Mouse (Mus musculus) intestine, embryonic 15.5 days (tissue): ENCODE data around the gene Cfap61. TPM values are rescaled to one million over a fixed set of nuclear protein-coding genes. Genes with fewer than 3 reads are reported as not detected.

Source experiments
- ATAC-seq: fragments of 200-750 bp; cut with Nextera tagmentation; 2 replicates; pipeline ENCODE4 v1.8.0; 2017; ENCODE audit warnings: moderate TSS enrichment, moderate library complexity
- H3K27ac ChIP-seq: fragments of 300-500 bp; sonication (generic); 2 replicates; pipeline ENCODE4 v1.5.1; 2015; ENCODE audit warnings: mild to moderate bottlenecking, inconsistent platforms
- H3K27me3 ChIP-seq: fragments of 300-500 bp; sonication (generic); replicated peaks from 2 replicates; pipeline ENCODE4 v1.6.1; 2015; ENCODE audit warnings: inconsistent platforms
- H3K36me3 ChIP-seq: fragments of 300-500 bp; sonication (generic); 2 replicates; pipeline ENCODE4 v1.6.1; 2015; ENCODE audit warnings: inconsistent platforms
- H3K4me1 ChIP-seq: fragments of 300-500 bp; sonication (generic); replicated peaks from 2 replicates; pipeline ENCODE4 v1.6.1; 2015; ENCODE audit warnings: inconsistent platforms
- H3K4me2 ChIP-seq: fragments of 300-500 bp; sonication (generic); replicated peaks from 2 replicates; pipeline ENCODE4 v1.6.1; 2015; ENCODE audit warnings: mild to moderate bottlenecking, inconsistent platforms
- H3K4me3 ChIP-seq: fragments of 300-500 bp; sonication (generic); replicated peaks from 2 replicates; pipeline ENCODE4 v1.5.1; 2015; ENCODE audit warnings: inconsistent platforms
- H3K9ac ChIP-seq: fragments of 300-500 bp; sonication (generic); 2 replicates; pipeline ENCODE4 v1.6.1; 2015; ENCODE audit warnings: inconsistent platforms
- H3K9me3 ChIP-seq: fragments of 300-500 bp; sonication (generic); 2 replicates; pipeline ENCODE4 v1.6.1; 2016; ENCODE audit warnings: inconsistent platforms
- WGBS: fragments of 180-500 bp; shearing (Covaris S2); methylation state at CpG from one replicate; pipeline ENCODE4 v1.1.7; 2015; 5-methylcytosine and 5-hydroxymethylcytosine counted together
- polyA plus RNA-seq: library from polyadenylated mRNA; unstranded; fragments of >200 nt; fragmentation: Nextera tagmentation; extraction: Ambion mirVana; gene quantifications from 2 replicates; pipeline ENCODE4 v1.2.1, GENCODE M21; 2015

Cfap61 gene
- polyA plus RNA-seq, 1 experiment from 2014 or later, result 1.5 TPM

GRCm38 (mm10) chr2:145990446-145990845, 55.9 kb downstream of the Cfap61 start:
- H3K36me3 ChIP-seq, result no peaks in the 10 kb centered on the region
- 95% methylated on average over 2 of the region's 2 CpGs for WGBS
- H3K4me3 ChIP-seq, result no peak overlapping the region
- no peak for ATAC-seq
- no peaks in the 10 kb centered on the region for H3K27me3 ChIP-seq
- H3K27ac ChIP-seq, result no peak overlapping the region
- H3K9ac ChIP-seq, result no peak overlapping the region
- H3K4me1 ChIP-seq, result no peaks in the 10 kb centered on the region
- no peak overlapping the region for H3K4me2 ChIP-seq
- H3K9me3 ChIP-seq, result no peaks in the 10 kb centered on the region

- Histone ChIP-seq H3K4me1 (no peaks in the 10 kb centered on the region), H3K9me3 (no peaks in the 10 kb centered on the region), H3K4me2 (no peak overlapping the region), H3K4me3 (no peak overlapping the region), H3K27me3 (no peaks in the 10 kb centered on the region), H3K36me3 (no peaks in the 10 kb centered on the region), H3K9ac (no peak overlapping the region), H3K27ac (no peak overlapping the region)
- ATAC-seq, result no peak
- WGBS, result 63% methylated on average over 4 of the region's 4 CpGs
Observed at GRCm38 (mm10) chr2:145996472-145996871, 61.9 kb downstream of the Cfap61 start.

- H3K9ac ChIP-seq, result no peak overlapping the region
- H3K27ac ChIP-seq, result no peak overlapping the region
- ATAC-seq, result no peak
- H3K4me1 ChIP-seq, result no peaks in the 10 kb centered on the region
- no peaks in the 10 kb centered on the region for H3K9me3 ChIP-seq
- no peaks in the 10 kb centered on the region for H3K36me3 ChIP-seq
- no peak overlapping the region for H3K4me3 ChIP-seq
- 87% methylated on average over 5 of the region's 5 CpGs for WGBS
- no peaks in the 10 kb centered on the region for H3K27me3 ChIP-seq
- H3K4me2 ChIP-seq, result no peak overlapping the region
Observed at GRCm38 (mm10) chr2:145997956-145998525, 63.5 kb downstream of the Cfap61 start.

GRCm38 (mm10) chr2:146008801-146009200, 74.2 kb downstream of the Cfap61 start:
- Histone ChIP-seq H3K4me1 (no peaks in the 10 kb centered on the region), H3K9ac (no peak overlapping the region), H3K4me2 (no peak overlapping the region), H3K27me3 (no peaks in the 10 kb centered on the region), H3K27ac (no peak overlapping the region), H3K9me3 (no peaks in the 10 kb centered on the region), H3K4me3 (no peak overlapping the region), H3K36me3 (no peaks in the 10 kb centered on the region)
- no peak for ATAC-seq
- WGBS, result 77% methylated on average over 6 of the region's 6 CpGs

- 66% methylated on average over 2 of the region's 2 CpGs for WGBS
- Histone ChIP-seq H3K4me1 (no peaks in the 10 kb centered on the region), H3K27ac (no peak overlapping the region), H3K4me2 (no peak overlapping the region), H3K9me3 (no peaks in the 10 kb centered on the region), H3K9ac (no peak overlapping the region), H3K36me3 (no peaks in the 10 kb centered on the region), H3K27me3 (no peaks in the 10 kb centered on the region), H3K4me3 (no peak overlapping the region)
- ATAC-seq, result no peak
Observed at GRCm38 (mm10) chr2:146009596-146010349, 75.2 kb downstream of the Cfap61 start.

GRCm38 (mm10) chr2:146010816-146011215, 76.2 kb downstream of the Cfap61 start:
- H3K4me1 ChIP-seq, result no peaks in the 10 kb centered on the region
- ATAC-seq, result no peak
- 24% methylated on average over 2 of the region's 2 CpGs for WGBS

GRCm38 (mm10) chr2:146015341-146016186, 81.0 kb downstream of the Cfap61 start:
- Histone ChIP-seq H3K27ac (no peak overlapping the region), H3K4me1 (no peaks in the 10 kb centered on the region), H3K27me3 (no peaks in the 10 kb centered on the region), H3K4me2 (no peak overlapping the region), H3K4me3 (no peak overlapping the region), H3K9me3 (no peaks in the 10 kb centered on the region), H3K9ac (no peak overlapping the region), H3K36me3 (no peaks in the 10 kb centered on the region)
- no peak for ATAC-seq
- WGBS, result 66% methylated on average over 8 of the region's 8 CpGs

More at GRCm38 (mm10) chr2:146010816-146011215, 76.2 kb downstream of the Cfap61 start:
- Histone ChIP-seq H3K36me3 (no peaks in the 10 kb centered on the region), H3K9me3 (no peaks in the 10 kb centered on the region), H3K4me3 (no peak overlapping the region), H3K27me3 (no peaks in the 10 kb centered on the region), H3K4me2 (no peak overlapping the region), H3K9ac (no peak overlapping the region), H3K27ac (no peak overlapping the region)

GRCm38 (mm10) chr2:146022846-146023245, 88.3 kb downstream of the Cfap61 start:
- ATAC-seq, result no peak
- no peak overlapping the region for H3K4me2 ChIP-seq
- no peak overlapping the region for H3K27ac ChIP-seq
- 78% methylated on average over 6 of the region's 6 CpGs for WGBS
- H3K9me3 ChIP-seq, result no peaks in the 10 kb centered on the region
- H3K4me1 ChIP-seq, result no peaks in the 10 kb centered on the region
- no peaks in the 10 kb centered on the region for H3K36me3 ChIP-seq
- H3K4me3 ChIP-seq, result no peak overlapping the region
- H3K9ac ChIP-seq, result no peak overlapping the region
- H3K27me3 ChIP-seq, result no peaks in the 10 kb centered on the region

GRCm38 (mm10) chr2:146043640-146044039, 109.1 kb downstream of the Cfap61 start:
- H3K4me2 ChIP-seq, result no peak overlapping the region
- no peaks in the 10 kb centered on the region for H3K9me3 ChIP-seq
- H3K27ac ChIP-seq, result no peak overlapping the region
- no peak overlapping the region for H3K4me3 ChIP-seq
- no peaks in the 10 kb centered on the region for H3K27me3 ChIP-seq
- WGBS, result 77% methylated on average over 5 of the region's 5 CpGs
- H3K4me1 ChIP-seq, result no peaks in the 10 kb centered on the region
- no peak overlapping the region for H3K9ac ChIP-seq
- ATAC-seq, result peak; percentile 68
- no peaks in the 10 kb centered on the region for H3K36me3 ChIP-seq

- H3K4me2 ChIP-seq, result no peak overlapping the region
- H3K36me3 ChIP-seq, result no peaks in the 10 kb centered on the region
- no peaks in the 10 kb centered on the region for H3K9me3 ChIP-seq
- ATAC-seq, result no peak
- H3K4me1 ChIP-seq, result no peaks in the 10 kb centered on the region
- no peak overlapping the region for H3K4me3 ChIP-seq
- WGBS, result 45% methylated on average over 24 of the region's 24 CpGs
- no peak overlapping the region for H3K27ac ChIP-seq
- no peaks in the 10 kb centered on the region for H3K27me3 ChIP-seq
- H3K9ac ChIP-seq, result no peak overlapping the region
Observed at GRCm38 (mm10) chr2:146044926-146045890, 110.6 kb downstream of the Cfap61 start.

- no peak overlapping the region for H3K4me2 ChIP-seq
- H3K27me3 ChIP-seq, result no peaks in the 10 kb centered on the region
- H3K9me3 ChIP-seq, result no peaks in the 10 kb centered on the region
- no peaks in the 10 kb centered on the region for H3K4me1 ChIP-seq
- WGBS, result 74% methylated on average over 4 of the region's 4 CpGs
- no peak overlapping the region for H3K4me3 ChIP-seq
- no peaks in the 10 kb centered on the region for H3K36me3 ChIP-seq
- no peak overlapping the region for H3K27ac ChIP-seq
- ATAC-seq, result no peak
- H3K9ac ChIP-seq, result no peak overlapping the region
Observed at GRCm38 (mm10) chr2:146047691-146048090, 113.1 kb downstream of the Cfap61 start.
